Mouse (Mus musculus) hindbrain, embryonic 16.5 days (tissue): ENCODE results near the gene Abcg5. TPM values are rescaled to one million over a fixed set of nuclear protein-coding genes. Genes with fewer than 3 reads are reported as not detected.

Experiments
- ATAC-seq: fragments of 200-750 bp; cut with Nextera tagmentation; 2 replicates; pipeline ENCODE4 v1.8.0; 2017; ENCODE audit warnings: moderate TSS enrichment, moderate library complexity
- H3K27ac ChIP-seq: fragments of 300-500 bp; sonication (generic); 2 replicates; pipeline ENCODE4 v1.5.1; 2014; ENCODE audit warnings: low read depth, mild to moderate bottlenecking, control low read depth, low read length, moderate library complexity
- H3K27me3 ChIP-seq: fragments of 300-500 bp; sonication (generic); replicated peaks from 2 replicates; pipeline ENCODE4 v1.6.1; 2014; ENCODE audit warnings: low read length; ENCODE audit not compliant: control insufficient read depth, insufficient read depth
- H3K36me3 ChIP-seq: fragments of 300-500 bp; sonication (generic); 2 replicates; pipeline ENCODE4 v1.6.1; 2014; ENCODE audit warnings: mild to moderate bottlenecking, low read length, moderate library complexity, mixed read lengths; ENCODE audit not compliant: control insufficient read depth, insufficient read depth
- H3K4me1 ChIP-seq: fragments of 300-500 bp; sonication (generic); 2 replicates; pipeline ENCODE4 v1.6.1; 2014; ENCODE audit warnings: low read depth, low read length; ENCODE audit not compliant: control insufficient read depth, insufficient read depth
- H3K4me2 ChIP-seq: fragments of 300-500 bp; sonication (generic); 2 replicates; pipeline ENCODE4 v1.6.1; 2014; ENCODE audit warnings: mild to moderate bottlenecking, low read length, control low read depth, moderate library complexity
- H3K4me3 ChIP-seq: fragments of 300-500 bp; sonication (generic); 2 replicates; pipeline ENCODE4 v1.5.1; 2014; ENCODE audit warnings: mild to moderate bottlenecking, low read length, control low read depth, moderate library complexity
- H3K9ac ChIP-seq: fragments of 300-500 bp; sonication (generic); 2 replicates; pipeline ENCODE4 v1.6.1; 2014; ENCODE audit warnings: low read depth, mild to moderate bottlenecking, control low read depth, low read length, moderate library complexity
- H3K9me3 ChIP-seq: fragments of 300-500 bp; sonication (generic); 2 replicates; pipeline ENCODE4 v1.6.1; 2014; ENCODE audit warnings: mild to moderate bottlenecking, low read length, moderate library complexity; ENCODE audit not compliant: control insufficient read depth
- WGBS: fragments of 180-500 bp; shearing (Covaris S2); extraction: QIAGEN DNeasy Blood & Tissue Kit; methylation state at CpG from one replicate; pipeline ENCODE4 v1.1.7; 2014; 5-methylcytosine and 5-hydroxymethylcytosine counted together
- polyA plus RNA-seq: library from polyadenylated mRNA; unstranded; fragments of >200 nt; fragmentation: Nextera tagmentation; extraction: Ambion mirVana; gene quantifications from 2 replicates; pipeline ENCODE4 v1.2.1, GENCODE M21; 2015

Abcg5 gene
- polyA plus RNA-seq, 1 experiment from 2014 or later: 1.8 TPM

- no peak for ATAC-seq
- Histone ChIP-seq H3K4me3 (no peak overlapping the region), H3K27me3 (no peaks in the 10 kb centered on the region), H3K9me3 (no peaks in the 10 kb centered on the region), H3K4me2 (no peak overlapping the region), H3K27ac (no peak overlapping the region), H3K4me1 (peaks cover 7% of the 10 kb centered on the region; the same call in 1 of the 2 replicates), H3K9ac (no peak overlapping the region), H3K36me3 (peaks cover 9% of the 10 kb centered on the region)
- 41% methylated on average over 16 of the region's 16 CpGs for WGBS
Measured at GRCm38 (mm10) chr17:84716252-84716872, 33.6 kb upstream of the Abcg5 start.

- Histone ChIP-seq H3K9ac (no peak overlapping the region), H3K4me3 (no peak overlapping the region), H3K36me3 (peaks cover 9% of the 10 kb centered on the region), H3K4me2 (no peak overlapping the region), H3K27me3 (no peaks in the 10 kb centered on the region), H3K27ac (no peak overlapping the region), H3K4me1 (peaks cover 7% of the 10 kb centered on the region; the same call in 1 of the 2 replicates), H3K9me3 (no peaks in the 10 kb centered on the region)
- ATAC-seq: no peak
- WGBS: 69% methylated on average over 4 of the region's 4 CpGs
Measured at GRCm38 (mm10) chr17:84714930-84715329, 32.1 kb upstream of the Abcg5 start.

- H3K4me1 ChIP-seq: peaks cover 17% of the 10 kb centered on the region
- H3K36me3 ChIP-seq: peaks cover 9% of the 10 kb centered on the region
- WGBS: 70% methylated on average over 18 of the region's 18 CpGs
- no peak for ATAC-seq
- no peak overlapping the region for H3K9ac ChIP-seq
- H3K4me3 ChIP-seq: no peak overlapping the region
- H3K4me2 ChIP-seq: no peak overlapping the region
- no peaks in the 10 kb centered on the region for H3K27me3 ChIP-seq
- H3K9me3 ChIP-seq: no peaks in the 10 kb centered on the region
- no peak overlapping the region for H3K27ac ChIP-seq
Measured at GRCm38 (mm10) chr17:84713563-84714164, 30.9 kb upstream of the Abcg5 start.

GRCm38 (mm10) chr17:84709403-84709851, 26.6 kb upstream of the Abcg5 start:
- Histone ChIP-seq H3K4me3 (no peak overlapping the region; the same call in 1 of the 2 replicates), H3K4me1 (peaks cover 14% of the 10 kb centered on the region), H3K9ac (no peak overlapping the region), H3K36me3 (peaks cover 16% of the 10 kb centered on the region), H3K27me3 (0 out of 2 replicates have a peak, but pooled peaks cover 5% of the 10 kb centered on the region), H3K4me2 (peak overlapping the region; percentile 41), H3K27ac (peak overlapping the region; percentile 44; the same call in 1 of the 2 replicates), H3K9me3 (no peaks in the 10 kb centered on the region)
- 18% methylated on average over 17 of the region's 17 CpGs for WGBS
- peak; percentile 81 for ATAC-seq

- no peak for ATAC-seq
- H3K9me3 ChIP-seq: no peaks in the 10 kb centered on the region
- H3K27me3 ChIP-seq: 0 out of 2 replicates have a peak, but pooled peaks cover 5% of the 10 kb centered on the region
- no peak overlapping the region for H3K4me3 ChIP-seq
- no peak overlapping the region for H3K27ac ChIP-seq
- no peak overlapping the region for H3K4me2 ChIP-seq
- H3K36me3 ChIP-seq: peaks cover 16% of the 10 kb centered on the region
- no peak overlapping the region for H3K9ac ChIP-seq
- peaks cover 13% of the 10 kb centered on the region for H3K4me1 ChIP-seq
- WGBS: 82% methylated on average over 7 of the region's 7 CpGs
Measured at GRCm38 (mm10) chr17:84708818-84709217, 26.0 kb upstream of the Abcg5 start.

GRCm38 (mm10) chr17:84707407-84707806, 24.6 kb upstream of the Abcg5 start:
- peaks cover 12% of the 10 kb centered on the region for H3K36me3 ChIP-seq
- no peaks in the 10 kb centered on the region for H3K9me3 ChIP-seq
- no peak overlapping the region for H3K4me2 ChIP-seq
- no peak overlapping the region for H3K4me3 ChIP-seq
- WGBS: 74% methylated on average over 4 of the region's 4 CpGs
- no peak for ATAC-seq
- no peak overlapping the region for H3K9ac ChIP-seq
- H3K27ac ChIP-seq: no peak overlapping the region
- H3K27me3 ChIP-seq: 0 out of 2 replicates have a peak, but pooled peaks cover 5% of the 10 kb centered on the region
- H3K4me1 ChIP-seq: peaks cover 14% of the 10 kb centered on the region

GRCm38 (mm10) chr17:84698727-84699126, 15.9 kb upstream of the Abcg5 start:
- 28% methylated on average over 5 of the region's 5 CpGs for WGBS
- Histone ChIP-seq H3K4me1 (peaks cover 3% of the 10 kb centered on the region; the same call in 1 of the 2 replicates), H3K27me3 (peaks cover 5% of the 10 kb centered on the region), H3K4me3 (no peak overlapping the region), H3K36me3 (no peaks in the 10 kb centered on the region), H3K27ac (no peak overlapping the region), H3K9ac (no peak overlapping the region), H3K4me2 (no peak overlapping the region), H3K9me3 (no peaks in the 10 kb centered on the region)
- peak; percentile 75 for ATAC-seq

GRCm38 (mm10) chr17:84696537-84696936, 13.7 kb upstream of the Abcg5 start:
- Histone ChIP-seq H3K36me3 (no peaks in the 10 kb centered on the region), H3K27me3 (peaks cover 5% of the 10 kb centered on the region), H3K4me1 (no peaks in the 10 kb centered on the region), H3K9me3 (no peaks in the 10 kb centered on the region), H3K27ac (no peak overlapping the region), H3K4me2 (no peak overlapping the region), H3K9ac (no peak overlapping the region), H3K4me3 (no peak overlapping the region)
- ATAC-seq: no peak
- WGBS: 71% methylated on average over 6 of the region's 6 CpGs

GRCm38 (mm10) chr17:84693741-84694140, 10.9 kb upstream of the Abcg5 start:
- H3K4me1 ChIP-seq: no peaks in the 10 kb centered on the region
- H3K27ac ChIP-seq: no peak overlapping the region
- WGBS: 75% methylated on average over 2 of the region's 2 CpGs

More at GRCm38 (mm10) chr17:84693741-84694140, 10.9 kb upstream of the Abcg5 start:
- Histone ChIP-seq H3K4me3 (no peak overlapping the region), H3K4me2 (no peak overlapping the region), H3K9me3 (no peaks in the 10 kb centered on the region), H3K9ac (no peak overlapping the region), H3K27me3 (peaks cover 5% of the 10 kb centered on the region), H3K36me3 (no peaks in the 10 kb centered on the region)
- ATAC-seq: no peak
